Mouse (Mus musculus) retina, postnatal 7 days (tissue): ENCODE results near the gene Ctps2.
A peak's percentile ranks its signal among the peaks of the same experiment; 100 is the strongest.
"Not testable (repeated sequence)": the region's sequence is repeated elsewhere in the genome, so short reads cannot be mapped to it uniquely, and the experiment has no call there.

ENCODE experiments used
- DNase-seq: peaks from one replicate; pipeline ENCODE4 v3.0.0-alpha.2; 2012; ENCODE audit warnings: low read depth, low spot score

The Ctps2 gene

DNA sequence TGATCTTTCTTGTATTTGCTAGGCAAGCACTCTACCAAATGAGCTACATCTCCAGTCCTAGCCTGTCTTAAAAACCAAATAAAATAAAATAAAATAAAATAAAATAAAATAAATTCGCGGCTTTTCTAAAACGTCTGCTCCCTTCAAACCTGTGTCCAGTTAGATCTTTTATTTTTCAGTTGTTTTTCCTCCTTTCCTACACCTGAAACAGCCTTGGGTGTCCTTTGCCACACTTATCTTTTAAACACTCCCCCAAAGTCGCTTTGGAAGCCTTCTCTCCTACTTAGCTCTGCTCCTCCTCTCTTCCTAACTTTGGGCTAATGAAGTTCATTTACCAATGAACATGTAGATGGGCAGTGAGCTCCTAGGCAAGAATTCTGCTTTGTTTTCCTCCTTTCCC, at the start of gene Ctps2:
TSS of gene Ctps2 (plus strand) at position 301 of the 400 bp plus-strand sequence.
- no peak for DNase-seq

DNA sequence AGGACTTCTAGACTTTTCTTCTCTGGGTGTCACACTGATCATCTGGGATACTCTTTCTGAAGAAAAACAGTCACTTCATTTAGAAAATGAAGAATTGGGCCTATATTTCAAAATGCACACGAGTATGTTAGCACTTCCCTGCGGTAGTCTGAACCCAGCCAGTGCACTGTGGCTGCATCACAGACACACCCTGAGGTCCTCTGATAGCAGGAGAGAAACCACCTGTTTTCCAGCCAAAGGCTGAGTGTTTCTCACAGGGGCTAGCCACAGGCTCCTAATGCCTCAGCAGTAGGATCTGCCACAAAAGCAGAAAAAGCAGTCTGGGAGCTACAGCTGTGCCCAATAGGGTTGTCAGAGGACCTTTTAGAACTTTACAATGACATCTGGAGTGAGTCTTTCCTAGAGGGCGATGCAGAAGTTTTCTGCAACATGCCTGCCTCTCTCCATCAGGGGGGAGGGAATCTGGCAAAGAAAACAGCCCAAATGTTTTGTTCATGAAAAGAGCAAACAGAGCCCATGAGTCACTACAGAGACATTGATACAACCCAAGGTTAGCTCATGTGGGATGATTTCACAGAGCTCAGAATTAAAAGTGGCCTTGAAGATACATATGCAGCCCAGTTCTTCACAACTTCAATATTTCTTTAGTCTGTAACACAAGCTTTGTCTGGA, 32.6 kb upstream of the Ctps2 start:
- no peak for DNase-seq

DNA sequence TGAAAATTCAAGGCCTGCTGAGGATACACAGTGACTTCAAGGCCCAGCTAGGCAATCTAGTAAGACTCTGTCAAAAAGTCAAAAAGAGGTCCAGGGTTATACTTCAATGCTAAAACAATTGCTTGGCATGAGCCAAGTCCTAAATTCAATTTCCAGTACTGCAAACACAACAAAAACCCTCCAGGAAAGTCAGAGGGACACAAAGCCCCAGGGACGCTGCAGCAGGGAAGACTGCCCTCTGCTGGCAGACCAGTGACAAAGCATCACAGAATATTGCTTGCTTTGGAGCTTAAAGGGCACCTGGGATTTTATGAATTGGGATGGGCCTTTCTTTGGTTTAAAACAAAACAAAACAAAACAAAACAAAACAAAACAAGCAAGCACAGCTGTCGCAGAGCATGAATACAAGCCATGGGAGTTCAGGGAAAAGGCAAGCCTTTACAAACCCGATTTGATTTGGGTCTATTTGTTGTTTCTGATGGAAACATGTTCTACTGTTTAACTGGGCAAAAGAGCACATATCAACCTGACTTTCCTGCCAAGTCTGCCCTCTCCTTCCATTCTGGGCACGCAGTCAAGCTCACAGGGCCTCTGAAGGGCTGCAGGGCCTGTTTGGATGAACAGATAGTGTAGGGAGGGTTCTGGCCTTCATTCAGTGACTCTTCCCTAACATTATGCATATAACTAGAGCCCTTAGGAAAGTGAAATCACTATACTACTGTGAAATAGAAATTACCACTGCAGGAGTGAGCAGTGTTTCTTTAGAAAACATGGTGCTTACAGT, 29.1 kb upstream of the Ctps2 start:
- DNase-seq, result peak; percentile 3

DNA sequence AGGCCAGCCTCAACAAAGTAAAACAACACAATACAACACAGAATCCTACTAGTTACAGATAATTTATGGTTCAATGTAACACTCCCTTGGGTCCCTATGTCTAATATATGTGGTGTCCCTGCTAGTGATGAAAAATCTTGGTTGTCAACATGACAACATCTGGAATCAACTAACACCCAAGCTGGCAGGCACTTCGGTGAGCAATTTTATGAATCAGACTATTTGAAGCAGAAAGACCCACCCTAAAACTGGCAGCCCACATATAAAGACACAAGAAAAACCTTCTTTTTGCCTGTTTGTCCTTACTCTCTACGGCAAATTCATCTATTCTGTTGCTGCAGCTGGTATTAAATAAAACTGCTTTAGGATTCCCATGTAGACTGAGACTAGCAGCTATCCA, 27.3 kb upstream of the Ctps2 start:
- no peak for DNase-seq

DNA sequence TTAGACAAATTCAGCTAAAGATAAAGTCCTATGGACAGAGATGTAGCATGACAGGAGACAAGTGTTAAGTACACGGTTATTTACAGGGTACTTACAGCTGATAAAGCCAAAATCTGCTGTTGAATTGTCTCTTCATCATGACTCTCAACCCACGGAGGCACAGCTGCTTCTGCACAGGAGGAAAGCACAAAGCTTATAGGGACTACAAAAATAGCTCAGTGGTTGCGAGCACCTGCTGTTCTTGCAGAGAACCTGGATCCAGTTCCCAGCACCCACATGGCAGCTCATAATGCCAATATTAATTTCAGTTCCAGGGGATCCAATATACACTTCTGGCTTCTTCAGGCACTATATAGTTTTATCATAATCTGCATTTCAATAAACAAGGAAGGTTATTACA, 22.8 kb upstream of the Ctps2 start:
- no peak for DNase-seq

DNA sequence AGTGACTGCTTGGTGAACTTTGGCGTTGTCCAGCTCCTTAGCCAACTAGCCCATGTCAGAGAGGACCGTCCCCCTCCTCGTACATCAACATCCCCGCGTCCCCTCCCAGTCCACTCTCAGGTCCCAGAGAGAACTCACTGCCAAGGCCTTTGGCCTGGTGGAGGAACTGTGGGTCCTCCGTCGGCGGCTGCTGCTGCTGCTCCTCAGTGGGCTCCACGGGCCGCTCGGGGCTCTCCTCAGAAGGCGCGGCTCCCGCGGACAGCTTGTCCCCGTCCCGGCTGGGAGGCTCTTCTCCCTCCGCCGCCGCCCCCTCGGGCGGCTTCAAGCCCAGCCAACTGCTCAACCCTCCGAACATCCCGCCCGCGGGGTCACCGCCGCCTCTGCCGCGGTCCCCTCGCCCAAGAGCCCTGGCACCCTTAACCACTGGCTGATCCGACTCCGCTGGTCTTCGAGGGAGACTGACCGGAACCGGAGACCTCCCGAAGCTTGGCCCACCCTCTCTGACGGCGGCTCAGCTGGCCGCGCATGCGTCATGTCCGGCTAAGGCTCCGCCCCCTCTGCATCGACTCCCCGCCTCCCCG, 13.0 kb upstream of the Ctps2 start, which contains the start of gene Syap1:
TSS of gene Syap1 (minus strand) at position 517 of the 581 bp plus-strand sequence.
- DNase-seq, result peak; percentile 79

DNA sequence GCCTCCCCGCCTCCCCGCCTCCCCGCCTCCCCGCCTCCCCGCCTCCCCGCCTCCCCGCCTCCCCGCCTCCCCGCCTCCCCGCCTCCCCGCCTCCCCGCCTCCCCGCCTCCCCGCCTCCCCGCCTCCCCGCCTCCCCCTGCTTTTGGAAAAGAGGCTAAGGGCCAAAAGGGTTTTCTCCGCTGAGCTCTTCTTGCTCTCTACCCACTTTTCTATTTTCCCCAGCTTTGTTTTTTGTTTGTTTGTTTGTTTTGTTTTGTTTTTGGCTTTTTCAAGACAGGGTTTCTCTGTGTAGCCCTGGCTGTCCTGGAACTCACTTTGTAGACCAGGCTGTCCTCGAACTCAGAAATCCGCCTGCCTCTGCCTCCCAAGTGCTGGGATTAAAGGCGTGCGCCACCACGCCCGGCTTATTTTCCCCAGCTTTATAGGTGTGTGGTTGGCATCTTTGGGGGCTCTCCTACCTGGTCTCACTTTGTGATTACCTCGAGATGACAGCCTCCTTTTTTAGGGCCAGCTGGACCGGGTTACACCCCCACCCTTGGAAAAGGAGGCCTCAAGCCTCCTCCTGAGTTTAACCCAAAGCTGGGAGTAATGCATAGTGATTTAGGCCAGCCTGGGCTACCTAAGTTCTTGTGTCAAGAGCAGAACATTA, 12.3 kb upstream of the Ctps2 start:
- not testable (repeated sequence) for DNase-seq

DNA sequence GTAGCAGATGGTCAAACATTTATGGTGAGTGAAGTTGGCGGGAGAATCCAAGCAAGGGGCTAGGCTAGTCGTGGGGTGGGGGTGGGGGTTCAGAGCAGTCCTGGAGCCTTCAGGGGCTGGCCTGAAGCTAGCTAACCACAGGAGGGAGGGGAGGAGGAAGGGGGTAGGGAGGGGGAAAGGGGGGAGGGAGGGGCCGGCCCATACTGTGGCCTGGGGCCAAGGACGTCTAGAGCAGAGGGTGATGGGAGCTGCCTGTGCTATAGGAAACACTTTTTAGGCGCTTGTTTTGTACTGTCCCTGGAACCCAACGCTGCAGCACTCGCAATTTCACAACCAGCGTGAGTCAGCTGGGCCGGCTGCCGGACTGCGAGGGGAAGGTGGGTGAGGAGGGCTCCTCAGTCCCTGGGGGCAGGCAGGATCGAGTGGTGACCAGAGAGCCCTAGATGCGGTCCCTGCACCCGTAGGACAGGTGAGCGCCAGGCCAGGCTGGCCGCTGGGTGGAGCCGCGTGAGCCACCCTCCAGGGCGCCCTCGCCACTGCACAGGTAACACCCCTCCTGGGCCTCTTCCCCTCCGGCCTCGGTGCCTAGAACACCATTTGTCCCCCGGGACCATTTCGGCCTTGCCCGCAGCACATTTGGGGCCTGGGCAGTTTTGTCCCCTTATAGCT, 467 bp downstream of the Ctps2 start:
- DNase-seq, result no peak

DNA sequence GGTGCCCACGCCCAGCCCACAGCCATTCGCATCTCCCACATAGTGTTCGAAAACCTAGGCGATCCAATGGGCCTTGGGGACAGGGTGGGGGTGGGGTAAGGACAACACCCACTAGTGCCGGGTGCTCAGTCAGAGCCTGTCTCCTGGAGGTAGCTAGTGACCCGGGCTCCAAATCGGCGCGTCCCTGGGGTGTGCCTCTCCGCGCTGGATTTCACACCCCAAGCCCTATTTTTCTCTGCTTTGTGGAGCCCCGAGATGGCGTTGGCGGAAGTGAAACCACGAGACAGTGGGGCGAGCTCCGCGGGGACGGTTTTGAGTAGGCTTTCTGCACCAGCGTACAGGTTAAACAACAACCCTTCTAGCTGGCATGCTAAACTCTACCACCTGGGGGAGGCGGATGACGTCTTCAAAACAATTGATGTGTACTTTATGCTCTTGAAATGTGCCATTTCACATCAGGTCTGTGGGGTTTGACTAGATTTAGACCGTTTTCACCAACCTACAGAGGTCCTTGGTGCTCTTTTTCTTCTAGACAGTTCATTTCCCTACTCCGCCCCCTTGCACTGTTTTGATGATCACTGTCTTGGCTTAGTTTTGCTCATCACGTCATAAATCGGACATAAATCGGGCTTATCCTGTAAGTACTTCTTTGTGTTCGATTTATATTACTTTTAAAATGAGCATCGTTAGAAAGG, 1.1 kb downstream of the Ctps2 start:
- no peak for DNase-seq

DNA sequence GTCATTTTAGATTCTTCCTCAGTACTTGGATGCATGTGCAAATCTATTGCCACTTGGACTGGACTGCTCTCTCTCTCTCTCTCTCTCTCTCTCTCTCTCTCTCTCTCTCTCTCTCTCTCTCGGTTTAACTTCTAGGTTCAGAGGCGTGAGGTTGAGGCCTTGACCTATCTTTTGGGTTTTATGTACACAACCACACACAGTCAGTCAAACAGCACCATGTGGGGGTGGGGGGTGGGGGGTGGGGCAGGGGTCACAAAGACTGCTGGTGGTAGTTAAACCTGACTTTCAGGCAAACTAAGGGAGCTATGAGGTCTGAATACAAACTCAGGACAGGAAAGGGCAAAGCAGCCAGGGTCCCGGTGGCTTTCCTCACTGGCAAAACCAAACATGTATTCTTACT, 6.5 kb downstream of the Ctps2 start:
- DNase-seq, result no peak

DNA sequence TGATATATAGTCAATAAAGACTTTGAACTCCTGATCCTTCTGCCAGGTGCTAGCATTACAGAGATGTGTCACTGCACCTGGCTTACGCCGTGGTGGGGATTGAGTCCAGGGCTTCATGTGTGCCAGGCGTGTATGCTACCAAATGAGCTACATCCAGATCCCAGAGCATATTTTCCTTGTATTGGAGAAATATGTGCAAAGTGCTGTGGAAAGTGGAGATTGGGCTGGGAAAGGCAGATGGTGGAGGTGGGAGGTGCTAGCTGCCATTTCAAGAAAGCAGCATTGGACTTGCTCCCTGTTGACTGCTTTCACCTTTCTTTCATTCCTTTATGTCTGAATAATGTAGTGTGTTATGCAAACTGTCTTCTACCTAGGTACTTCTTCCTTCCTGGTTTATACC, 12.6 kb downstream of the Ctps2 start:
- DNase-seq, result no peak

DNA sequence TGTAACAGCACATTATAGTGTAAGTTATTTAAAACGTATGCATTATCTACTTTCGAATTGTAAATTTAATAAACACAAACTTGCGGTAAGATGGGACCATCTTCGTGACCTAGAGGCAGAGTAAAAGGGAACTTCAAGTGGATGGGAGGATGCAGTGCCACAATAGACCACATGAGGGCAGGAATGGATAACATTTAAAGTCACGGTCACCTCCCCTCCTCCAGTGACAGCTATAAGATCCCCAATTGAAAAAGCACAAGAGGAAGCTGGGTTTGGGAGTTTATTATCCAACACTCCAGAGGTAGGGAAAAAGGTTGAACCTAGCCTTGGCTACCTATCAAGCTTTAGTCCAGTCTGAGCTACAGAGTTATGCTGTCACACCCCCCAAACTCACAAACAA, 14.7 kb downstream of the Ctps2 start:
- no peak for DNase-seq

DNA sequence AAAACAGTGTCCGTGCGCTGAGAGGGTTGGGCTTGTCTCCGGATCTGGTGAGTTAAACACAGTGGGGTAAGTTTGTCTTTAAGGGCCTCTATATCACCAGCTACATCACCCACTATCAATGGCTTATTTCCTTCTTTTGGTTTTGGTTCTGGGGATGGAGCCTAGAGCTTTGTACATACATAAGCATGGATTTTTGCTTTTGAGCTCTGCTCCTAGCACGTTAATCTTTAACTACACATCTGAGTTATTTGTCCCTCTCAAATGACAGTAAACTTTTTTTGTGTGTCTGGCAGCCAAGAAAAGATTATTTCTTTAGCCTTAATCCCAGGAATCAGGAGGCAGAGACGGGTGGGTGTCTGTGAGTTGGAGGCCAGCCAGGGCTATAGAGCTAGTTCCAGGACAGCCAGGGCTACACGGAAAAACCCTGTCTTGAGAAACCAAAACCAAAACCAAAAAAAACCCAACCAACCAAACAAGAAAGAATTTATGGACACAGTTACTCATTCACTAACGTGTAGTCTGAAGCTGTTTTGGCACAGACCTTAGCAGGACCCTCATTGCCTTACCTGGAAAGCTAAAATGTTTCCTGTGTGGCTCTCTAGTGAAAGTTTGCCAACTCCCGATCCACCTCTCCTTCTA, 20.6 kb downstream of the Ctps2 start:
- DNase-seq, result no peak

DNA sequence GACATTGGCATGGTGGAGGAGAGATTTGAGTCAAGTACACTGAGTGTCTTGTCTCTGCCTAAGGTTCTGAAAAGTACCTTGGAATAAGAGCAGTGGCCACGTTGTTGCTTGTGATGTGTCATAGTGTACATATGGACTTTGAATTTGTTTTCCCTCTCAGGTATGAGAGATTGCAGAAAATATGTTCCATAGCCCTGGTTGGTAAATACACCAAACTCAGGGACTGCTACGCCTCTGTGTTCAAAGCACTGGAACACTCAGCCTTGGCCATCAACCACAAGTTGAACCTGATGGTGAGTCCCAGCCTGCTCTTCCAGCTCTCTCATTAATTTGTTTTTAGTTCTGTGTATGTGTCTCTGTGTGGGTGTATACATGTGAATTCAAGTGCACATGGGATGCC, 30.4 kb downstream of the Ctps2 start:
- DNase-seq, result no peak

DNA sequence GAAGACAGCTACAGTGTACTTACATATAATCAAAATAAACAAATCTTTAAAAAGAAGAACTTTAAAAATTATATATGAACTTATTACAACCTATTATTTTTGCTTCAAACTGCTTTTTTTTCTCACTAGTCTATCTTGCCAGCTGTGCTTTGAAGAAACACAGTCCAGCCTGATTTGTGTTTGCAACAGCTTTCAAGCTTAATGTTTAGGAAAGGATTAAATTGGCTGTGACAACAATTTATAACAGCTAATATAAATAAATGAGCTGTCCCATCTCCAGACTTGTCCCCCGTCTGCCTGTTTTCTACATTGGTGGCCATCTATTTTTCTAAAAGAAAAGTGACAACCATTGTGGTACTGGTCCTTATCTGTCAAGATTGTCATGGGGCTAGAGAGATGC, 41.0 kb downstream of the Ctps2 start:
- DNase-seq, result no peak

DNA sequence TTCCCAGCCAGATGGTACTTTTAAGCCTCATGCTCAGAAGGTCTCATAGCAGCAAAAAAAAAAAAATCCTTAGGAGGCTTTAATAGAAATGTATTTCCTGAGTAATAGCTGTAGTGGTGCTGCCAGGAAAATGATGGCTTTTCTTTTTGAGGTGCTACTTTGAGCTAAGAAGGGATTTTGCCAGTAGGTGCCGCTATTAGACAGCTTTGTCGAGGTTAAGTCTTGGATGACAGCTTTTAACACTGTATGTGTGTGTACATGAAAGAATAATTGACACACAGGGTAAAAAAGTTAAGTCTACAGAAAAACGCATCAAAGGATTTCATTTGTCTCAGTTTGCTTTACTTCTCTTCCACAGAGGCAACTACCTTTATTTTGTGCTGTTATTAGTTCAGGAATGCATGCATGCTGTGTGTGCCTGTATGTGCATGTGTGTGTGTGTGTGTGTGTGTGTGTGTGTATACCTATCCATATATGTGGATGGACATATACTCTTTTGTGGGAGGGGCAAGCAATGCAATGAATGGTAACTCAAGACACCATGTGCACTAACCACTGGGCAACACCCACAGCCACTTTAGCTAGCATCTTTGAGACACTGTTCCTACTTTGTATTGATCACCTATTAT, 48.9 kb downstream of the Ctps2 start:
- peak; percentile 21 for DNase-seq

DNA sequence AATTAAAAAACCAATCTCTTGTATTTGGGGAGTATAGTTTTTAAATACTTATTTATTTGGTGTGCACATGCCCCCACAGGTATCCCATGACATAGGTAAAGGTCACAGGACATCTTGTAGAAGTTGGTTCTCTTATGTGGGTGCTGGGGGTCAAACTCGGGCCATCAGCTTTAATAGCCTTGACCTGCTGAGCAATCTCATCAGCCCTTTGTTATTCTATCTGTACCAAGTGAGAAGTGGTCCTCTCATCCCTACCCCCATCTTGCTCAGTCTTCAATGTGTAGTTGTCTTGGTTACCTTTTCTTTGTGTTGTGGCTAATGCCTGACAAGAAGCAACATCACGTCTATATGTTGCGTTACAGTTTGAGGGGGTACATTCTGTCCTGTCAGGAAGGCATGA, 56.9 kb downstream of the Ctps2 start:
- DNase-seq, result no peak

DNA sequence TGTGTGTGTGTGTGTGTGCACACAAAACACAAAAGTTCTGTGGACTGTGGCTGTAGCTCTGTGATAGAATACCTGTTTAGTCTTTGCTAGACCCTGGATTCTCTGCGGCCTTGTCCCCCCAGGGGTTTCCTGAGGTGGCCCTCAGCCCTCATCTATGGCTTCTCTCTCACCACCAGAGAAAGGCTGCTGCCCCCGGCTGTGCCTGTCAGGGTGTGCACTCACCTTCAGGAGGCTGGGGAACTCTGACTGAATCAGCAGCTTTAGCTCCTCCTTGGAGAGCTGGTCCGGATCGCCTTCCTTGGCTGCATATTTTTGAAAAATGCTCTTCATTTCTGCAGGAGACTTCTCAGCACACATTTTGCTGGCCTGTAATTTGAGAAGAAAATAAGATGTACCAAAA, 62.8 kb downstream of the Ctps2 start:
- DNase-seq, result no peak

DNA sequence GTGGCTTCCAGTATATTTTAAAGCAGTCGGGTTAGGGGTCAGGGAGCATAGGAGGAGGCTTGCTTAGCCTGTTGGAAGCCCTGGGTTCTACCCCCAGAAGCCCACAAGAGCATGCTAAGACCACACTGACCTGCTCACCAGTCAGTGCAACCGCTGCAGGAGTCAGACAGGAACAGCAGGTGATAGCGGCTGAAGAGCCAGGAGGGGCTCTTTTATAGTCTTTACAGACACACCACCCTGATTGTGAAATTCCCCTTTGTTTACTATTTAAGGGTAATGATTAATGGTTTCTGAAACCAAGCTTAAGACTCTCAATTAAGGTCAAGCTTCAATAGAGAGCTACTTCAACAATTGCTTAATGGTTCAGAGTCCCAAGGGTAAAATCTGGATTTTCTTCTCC, 63.3 kb downstream of the Ctps2 start, which contains the start of gene S100g:
TSS of gene S100g (minus strand) at position 217 of the 400 bp plus-strand sequence.
- no peak for DNase-seq

DNA sequence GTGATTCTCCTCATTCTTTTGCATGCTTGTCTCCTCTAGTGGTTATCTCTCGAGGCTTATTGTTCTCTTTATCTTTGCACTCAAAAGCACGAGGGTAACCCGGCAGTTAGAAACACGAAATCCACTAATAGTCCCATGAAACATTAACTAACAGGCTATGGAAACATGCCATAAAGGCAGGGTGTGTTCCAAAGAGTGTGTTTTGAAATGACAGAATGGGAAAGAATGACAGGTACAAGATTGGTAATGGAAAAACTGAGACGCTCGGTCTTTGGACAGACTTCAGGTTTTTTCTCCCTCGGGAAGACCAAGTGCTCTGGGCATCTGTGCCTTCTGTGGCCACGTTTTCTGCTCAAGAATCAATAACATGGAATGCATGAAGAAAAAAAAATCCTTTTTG, 66.4 kb downstream of the Ctps2 start:
- DNase-seq, result no peak
